Mouse (Mus musculus) liver, embryonic 16.5 days (tissue): ENCODE results near the gene Dcaf8. TPM values are rescaled to one million over a fixed set of nuclear protein-coding genes. Genes with fewer than 3 reads are reported as not detected.
"Not testable (repeated sequence)": the region's sequence is repeated elsewhere in the genome, so short reads cannot be mapped to it uniquely, and the experiment has no call there.

ENCODE experiments used
- ATAC-seq: fragments of 200-750 bp; cut with Nextera tagmentation; 2 replicates; pipeline ENCODE4 v1.8.0; 2017; ENCODE audit warnings: low read depth, mild to moderate bottlenecking, moderate number of reproducible peaks, moderate library complexity
- H3K27ac ChIP-seq: fragments of 300-500 bp; sonication (generic); 2 replicates; pipeline ENCODE4 v1.5.1; 2014; ENCODE audit warnings: mild to moderate bottlenecking, low read length
- H3K27me3 ChIP-seq: fragments of 300-500 bp; sonication (generic); 2 replicates; pipeline ENCODE4 v1.6.1; 2014; ENCODE audit warnings: low read depth, low read length, mixed read lengths; ENCODE audit not compliant: control insufficient read depth, insufficient read depth
- H3K36me3 ChIP-seq: fragments of 300-500 bp; sonication (generic); 2 replicates; pipeline ENCODE4 v1.6.1; 2014; ENCODE audit warnings: mild to moderate bottlenecking; ENCODE audit not compliant: control insufficient read depth, insufficient read depth
- H3K4me1 ChIP-seq: fragments of 300-500 bp; sonication (generic); 2 replicates; pipeline ENCODE4 v1.6.1; 2014; ENCODE audit warnings: low read depth, low read length, mixed read lengths; ENCODE audit not compliant: control insufficient read depth
- H3K4me2 ChIP-seq: fragments of 300-500 bp; sonication (generic); 2 replicates; pipeline ENCODE4 v1.6.1; 2014; ENCODE audit warnings: low read depth, low read length, mixed read lengths
- H3K4me3 ChIP-seq: fragments of 300-500 bp; sonication (generic); 2 replicates; pipeline ENCODE4 v1.5.1; 2014; ENCODE audit warnings: low read depth, mild to moderate bottlenecking, low read length
- H3K9ac ChIP-seq: fragments of 300-500 bp; sonication (generic); 2 replicates; pipeline ENCODE4 v1.6.1; 2014; ENCODE audit warnings: low read depth, low read length
- H3K9me3 ChIP-seq: fragments of 300-500 bp; sonication (generic); replicated peaks from 2 replicates; pipeline ENCODE4 v1.6.1; 2016; ENCODE audit warnings: low read length; ENCODE audit not compliant: control insufficient read depth
- WGBS: fragments of 180-500 bp; shearing (Covaris S2); extraction: QIAGEN DNeasy Blood & Tissue Kit; methylation state at CpG from one replicate; pipeline ENCODE4 v1.1.7; 2014; ENCODE audit not compliant: insufficient replicate concordance; 5-methylcytosine and 5-hydroxymethylcytosine counted together
- polyA plus RNA-seq: library from polyadenylated mRNA; unstranded; fragments of >200 nt; fragmentation: Nextera tagmentation; extraction: Ambion mirVana; gene quantifications from 2 replicates; pipeline ENCODE4 v1.2.1, GENCODE M21; 2015

Dcaf8 gene
- polyA plus RNA-seq, 1 experiment from 2014 or later = 61.2 TPM

DNA sequence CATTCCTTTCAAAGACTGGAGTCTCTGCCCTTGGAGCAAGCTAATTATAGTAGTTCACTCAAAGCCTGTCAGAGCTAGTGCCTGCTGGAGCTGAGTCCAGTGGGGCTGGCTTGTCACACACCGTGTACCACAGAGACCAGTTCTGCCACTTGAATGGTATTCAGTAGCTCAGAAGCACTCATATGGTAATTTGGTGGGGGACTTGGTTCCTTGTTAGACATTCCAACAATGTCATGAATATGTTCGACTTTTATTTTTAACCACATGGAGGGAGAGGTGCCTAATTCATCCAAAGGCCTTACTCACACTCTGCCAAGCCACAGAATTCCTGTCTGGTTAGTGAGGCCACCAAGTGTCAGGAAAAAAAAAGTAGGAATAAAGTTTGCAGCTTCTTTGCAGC is 94.5 kb downstream of the Dcaf8 start:
- 43% methylated on average over 2 of the region's 2 CpGs for WGBS
- no peak overlapping the region for H3K27ac ChIP-seq
- H3K4me2 ChIP-seq = no peak overlapping the region
- no peak for ATAC-seq
- H3K36me3 ChIP-seq = no peaks in the 10 kb centered on the region
- no peaks in the 10 kb centered on the region for H3K9me3 ChIP-seq
- H3K27me3 ChIP-seq = peaks cover 18% of the 10 kb centered on the region
- no peak overlapping the region for H3K9ac ChIP-seq
- H3K4me3 ChIP-seq = no peak overlapping the region
- H3K4me1 ChIP-seq = no peaks in the 10 kb centered on the region

DNA sequence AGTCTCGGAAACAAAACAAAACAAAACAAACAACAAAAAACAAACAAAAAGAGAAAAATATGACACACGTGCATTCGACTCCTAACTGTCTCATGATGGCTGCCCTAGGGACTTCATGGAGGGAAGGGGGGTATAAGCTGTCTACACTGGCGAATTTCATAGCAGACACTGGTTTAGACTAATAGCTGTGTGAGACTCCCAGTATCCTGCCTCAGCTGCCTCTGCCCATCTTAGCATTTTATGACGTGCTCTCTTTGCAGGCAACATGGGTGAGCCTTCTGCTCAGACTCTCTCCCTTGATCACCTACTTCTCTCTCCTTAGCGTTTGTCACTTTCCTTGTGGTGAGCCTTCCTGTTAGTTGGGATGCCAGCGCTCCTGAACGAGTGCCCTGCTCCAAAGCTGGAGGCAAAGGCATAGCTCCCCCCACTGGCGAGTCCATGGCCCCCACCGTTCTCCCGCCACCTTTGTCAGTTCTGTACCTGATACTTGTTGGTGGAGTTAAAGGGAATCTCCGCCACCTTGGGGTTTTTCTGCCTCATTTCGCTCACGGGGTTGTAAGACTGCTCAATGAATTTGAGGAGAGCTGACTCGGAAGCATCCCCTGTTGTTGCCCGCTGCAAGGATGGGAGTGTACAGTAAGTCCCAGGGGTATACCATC is 95.8 kb downstream of the Dcaf8 start:
- Histone ChIP-seq H3K4me3 (no peak overlapping the region), H3K27me3 (peaks cover 18% of the 10 kb centered on the region), H3K36me3 (no peaks in the 10 kb centered on the region), H3K9ac (no peak overlapping the region), H3K27ac (no peak overlapping the region), H3K4me1 (no peaks in the 10 kb centered on the region), H3K4me2 (no peak overlapping the region), H3K9me3 (no peaks in the 10 kb centered on the region)
- ATAC-seq = no peak
- 23% methylated on average over 16 of the region's 16 CpGs for WGBS

DNA sequence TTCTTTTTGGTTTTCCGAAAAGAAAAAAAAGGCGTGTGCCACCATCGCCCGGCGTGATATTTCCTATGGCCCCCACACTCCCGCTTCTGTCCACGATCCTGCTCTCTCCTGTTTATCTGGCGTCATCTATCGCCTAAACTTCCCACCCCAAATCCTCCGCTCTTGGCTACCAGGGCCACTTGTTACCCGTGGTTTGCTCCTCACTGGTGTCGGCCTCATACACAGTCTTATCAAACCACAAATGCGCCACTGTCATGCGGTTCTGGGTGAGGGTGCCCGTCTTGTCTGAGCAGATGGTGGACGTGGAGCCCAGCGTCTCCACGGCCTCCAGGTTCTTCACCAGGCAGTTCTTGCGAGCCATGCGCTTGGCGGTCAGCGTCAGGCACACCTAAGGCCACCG is 96.8 kb downstream of the Dcaf8 start:
- H3K4me3 ChIP-seq, H3K4me2 ChIP-seq, H3K4me1 ChIP-seq, H3K36me3 ChIP-seq, H3K27ac ChIP-seq, ATAC-seq, H3K9ac ChIP-seq, H3K9me3 ChIP-seq: not testable (repeated sequence)
- peaks cover 18% of the 10 kb centered on the region for H3K27me3 ChIP-seq
- WGBS = 24% methylated on average over 23 of the region's 23 CpGs

Other genes with a start within 250 kb of the Dcaf8 start
- 4.1 and 5.0 TPM in 2 replicates for gene Slamf6, start 230.6 kb upstream of the Dcaf8 start, polyA plus RNA-seq
- 0.41 and 0.57 TPM in 2 replicates for gene Vangl2, start 119.6 kb upstream of the Dcaf8 start, polyA plus RNA-seq
- not detected in 2 replicates for gene Nhlh1, start 90.5 kb upstream of the Dcaf8 start, polyA plus RNA-seq
- gene Copa, start 65.6 kb upstream of the Dcaf8 start, polyA plus RNA-seq = 75.9 and 82.2 TPM in 2 replicates
- 39.5 and 42.9 TPM in 2 replicates for gene Ncstn, start 65.3 kb upstream of the Dcaf8 start, polyA plus RNA-seq
- 42.4 and 43.9 TPM in 2 replicates for gene Pex19, start 21.3 kb upstream of the Dcaf8 start, polyA plus RNA-seq
- 20.6 and 21.5 TPM in 2 replicates for gene Pea15a, start 58.7 kb downstream of the Dcaf8 start, polyA plus RNA-seq
- gene Casq1, start 71.8 kb downstream of the Dcaf8 start, polyA plus RNA-seq = 2.6 and 7.5 TPM in 2 replicates
- gene Atp1a4, start 110.3 kb downstream of the Dcaf8 start, polyA plus RNA-seq = not detected in 2 replicates
- gene Igsf8, start 113.6 kb downstream of the Dcaf8 start, polyA plus RNA-seq = 16.8 and 20.6 TPM in 2 replicates
- gene Atp1a2, start 150.0 kb downstream of the Dcaf8 start, polyA plus RNA-seq = 0.20 and 0.52 TPM in 2 replicates
- 0.04 and 0.09 TPM in 2 replicates for gene Kcnj9, start 181.2 kb downstream of the Dcaf8 start, polyA plus RNA-seq
- gene Kcnj10, start 193.1 kb downstream of the Dcaf8 start, polyA plus RNA-seq = 0.07 and 0.09 TPM in 2 replicates
- gene Pigm, start 228.5 kb downstream of the Dcaf8 start, polyA plus RNA-seq = 1.7 and 1.8 TPM in 2 replicates